In the genomic region with DNA sequence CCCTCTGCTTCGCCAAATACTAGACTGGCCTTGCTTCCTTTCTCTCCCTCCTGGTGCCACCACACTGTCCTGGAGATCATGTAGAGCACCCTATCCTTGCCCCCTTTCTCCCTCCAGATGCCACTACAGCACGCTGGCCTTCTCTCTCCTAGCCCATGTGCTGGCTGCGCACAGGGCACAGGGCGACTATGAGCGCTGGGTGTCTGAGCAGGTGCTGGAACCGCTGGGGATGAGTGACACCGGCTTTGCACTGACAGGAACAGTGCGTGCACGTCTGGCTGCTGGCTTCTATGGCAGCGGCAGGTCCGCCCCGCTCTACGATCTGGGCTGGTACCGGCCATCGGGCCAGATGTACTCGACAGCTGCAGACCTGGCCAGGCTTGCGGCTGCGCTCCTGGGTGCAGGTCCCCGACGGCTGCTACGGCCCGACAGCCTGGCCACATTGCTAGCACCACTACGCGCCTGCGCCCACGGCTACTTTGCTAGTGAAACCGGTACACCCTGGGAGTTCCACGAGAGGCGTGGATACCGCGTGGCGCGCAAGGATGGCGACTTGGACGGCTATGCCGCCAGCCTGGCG, we compare ENCODE assay signal across 10 mouse cellular contexts. TPM values are rescaled to one million over a fixed set of nuclear protein-coding genes. Genes with fewer than 3 reads are reported as not detected.
A peak's percentile ranks its signal among the peaks of the same experiment; 100 is the strongest.
DNase-seq lines count a peak whose midpoint lies in the region; ATAC-seq lines count a peak whose summit lies in the region.
"Had no signal": no experiment of that assay in that cellular context is flagged by ENCODE, and none has a peak within 500 bp of the region (broad histone marks: within the 10 kb centered on the region; RNA-seq: fewer than 3 reads in every experiment).

No protein-coding gene starts in this region.

- ATAC-seq in kidney, embryonic 16.5 days (ENCODE audit: low FRiP score, low TSS enrichment), result peak; percentile 67
- ATAC-seq in embryonic facial prominence, embryonic 15.5 days (ENCODE audit: insufficient number of reproducible peaks, low FRiP score, low TSS enrichment, low read depth), result peak; percentile 48; the same call in 1 of the 2 replicates
- ATAC-seq in neural tube, embryonic 14.5 days (ENCODE audit: low read depth), result peak; percentile 35
- ATAC-seq: Patski had no signal

- H3K36me3 ChIP-seq in kidney, embryonic 16.5 days (ENCODE audit: insufficient read depth, low read length), result no peaks in the 10 kb centered on the region
- H3K36me3 ChIP-seq in embryonic facial prominence, embryonic 15.5 days, result no peaks in the 10 kb centered on the region
- H3K36me3 ChIP-seq in limb, embryonic 10.5 days, result no peaks in the 10 kb centered on the region
- H3K36me3 ChIP-seq in neural tube, embryonic 14.5 days (ENCODE audit: control insufficient read depth, insufficient read depth, low read length), result no peaks in the 10 kb centered on the region

- peaks cover 4% of the 10 kb centered on the region for H3K9me3 ChIP-seq in kidney, embryonic 16.5 days (ENCODE audit: low read length)
- H3K9me3 ChIP-seq in embryonic facial prominence, embryonic 15.5 days (replicated peaks), result no peaks in the 10 kb centered on the region
- H3K9me3 ChIP-seq in limb, embryonic 10.5 days (replicated peaks), result no peaks in the 10 kb centered on the region
- no peaks in the 10 kb centered on the region for H3K9me3 ChIP-seq in neural tube, embryonic 14.5 days (ENCODE audit: control insufficient read depth, low read length)

- no peak for DNase-seq in kidney, adult 8-10 months
- peak; percentile 51 for DNase-seq in limb, embryonic 10.5 days (ENCODE audit: low spot score)
- DNase-seq in T-cell, adult 2 months (ENCODE audit: low spot score), result no peak
- DNase-seq in frontal cortex, adult 2 months (ENCODE audit: extremely low spot score in 1 of 2, low spot score in 1 of 2), result no peak
- no peak for DNase-seq in urinary bladder, postnatal 4 days (ENCODE audit: low spot score in 2 of 2)

- peak overlapping the region; percentile 89 for H3K4me2 ChIP-seq in kidney, embryonic 16.5 days (replicated peaks; ENCODE audit: low read depth, low read length)
- H3K4me2 ChIP-seq in embryonic facial prominence, embryonic 15.5 days (replicated peaks), result peak overlapping the region; percentile 96
- peak overlapping the region; percentile 68 for H3K4me2 ChIP-seq in neural tube, embryonic 14.5 days (ENCODE audit: low read depth, low read length)

- H3K4me3 ChIP-seq in kidney, embryonic 16.5 days (ENCODE audit: low read length), result peak overlapping the region; percentile 57
- H3K4me3 ChIP-seq in embryonic facial prominence, embryonic 15.5 days (replicated peaks), result peak overlapping the region; percentile 60
- peak overlapping the region; percentile 61 for H3K4me3 ChIP-seq in limb, embryonic 10.5 days
- peak overlapping the region; percentile 44 for H3K4me3 ChIP-seq in neural tube, embryonic 14.5 days (ENCODE audit: low read depth, low read length)

- 16% methylated on average over 37 of the region's 37 CpGs for WGBS in kidney, embryonic 16.5 days
- 13% methylated on average over 37 of the region's 37 CpGs for WGBS in embryonic facial prominence, embryonic 15.5 days
- 17% methylated on average over 37 of the region's 37 CpGs for WGBS in limb, embryonic 10.5 days
- 17% methylated on average over 33 of the region's 37 CpGs for WGBS in neural tube, embryonic 14.5 days

- H3K9ac ChIP-seq in kidney, embryonic 16.5 days (replicated peaks; ENCODE audit: low read length), result peak overlapping the region; percentile 60
- peak overlapping the region; percentile 31 for H3K9ac ChIP-seq in embryonic facial prominence, embryonic 15.5 days
- peak overlapping the region; percentile 58 for H3K9ac ChIP-seq in neural tube, embryonic 14.5 days (replicated peaks; ENCODE audit: low read depth, low read length)

- peaks cover 23% of the 10 kb centered on the region for H3K27me3 ChIP-seq in kidney, embryonic 16.5 days (ENCODE audit: insufficient read depth, low read length)
- peaks cover 35% of the 10 kb centered on the region for H3K27me3 ChIP-seq in embryonic facial prominence, embryonic 15.5 days
- peaks cover 56% of the 10 kb centered on the region for H3K27me3 ChIP-seq in limb, embryonic 10.5 days (ENCODE audit: low read depth, poor library complexity, severe bottlenecking)
- H3K27me3 ChIP-seq in neural tube, embryonic 14.5 days (ENCODE audit: control insufficient read depth, insufficient read depth, low read length), result peaks cover 3% of the 10 kb centered on the region; the same call in 1 of the 2 replicates

- H3K27ac ChIP-seq in kidney, embryonic 16.5 days (ENCODE audit: low read length), result no peak overlapping the region
- H3K27ac ChIP-seq in embryonic facial prominence, embryonic 15.5 days (replicated peaks), result no peak overlapping the region
- H3K27ac ChIP-seq in limb, embryonic 10.5 days, result peak overlapping the region; percentile 51
- peak overlapping the region; percentile 66; the same call in 1 of the 2 replicates for H3K27ac ChIP-seq in neural tube, embryonic 14.5 days (ENCODE audit: low read depth, low read length)

- peaks cover 13% of the 10 kb centered on the region for H3K4me1 ChIP-seq in kidney, embryonic 16.5 days (ENCODE audit: insufficient read depth, low read length)
- H3K4me1 ChIP-seq in embryonic facial prominence, embryonic 15.5 days, result peaks cover 21% of the 10 kb centered on the region
- H3K4me1 ChIP-seq in limb, embryonic 10.5 days, result peaks cover 17% of the 10 kb centered on the region
- H3K4me1 ChIP-seq in neural tube, embryonic 14.5 days (ENCODE audit: control insufficient read depth, insufficient read depth, low read length), result 0 out of 2 replicates have a peak, but pooled peaks cover 3% of the 10 kb centered on the region

RNA-seq across cellular contexts. Expression of gene Lactbl1, which starts 14.7 kb away (rescaled TPM):
- polyA plus RNA-seq in kidney, embryonic 16.5 days (2015; fragmentation: Nextera tagmentation; extraction: Ambion mirVana), result not detected in 2 replicates
- polyA plus RNA-seq in embryonic facial prominence, embryonic 15.5 days (2015; fragmentation: Nextera tagmentation; extraction: Ambion mirVana), result 0.05 TPM in 1 of 2 replicates, not detected in the other
- polyA plus RNA-seq in limb, embryonic 10.5 days (2016; fragmentation: Nextera tagmentation; extraction: Ambion mirVana), result not detected in 2 replicates
- 0.09 TPM in 1 of 2 replicates, not detected in the other for polyA plus RNA-seq in neural tube, embryonic 14.5 days (2014; fragmentation: Nextera tagmentation; extraction: Ambion mirVana)
- polyA plus RNA-seq in frontal cortex, adult 2 months (2012; rRNA removed), result 0.08 and 0.12 TPM in 2 replicates
- polyA plus RNA-seq: liver, adult 2 months; Patski had no signal

RNA-seq across cellular contexts. Expression of gene Tex46, which starts 26.8 kb away (rescaled TPM):
- polyA plus RNA-seq in kidney, embryonic 16.5 days (2015; fragmentation: Nextera tagmentation; extraction: Ambion mirVana), result not detected in 2 replicates
- polyA plus RNA-seq in embryonic facial prominence, embryonic 15.5 days (2015; fragmentation: Nextera tagmentation; extraction: Ambion mirVana), result not detected in 2 replicates
- polyA plus RNA-seq in limb, embryonic 10.5 days (2016; fragmentation: Nextera tagmentation; extraction: Ambion mirVana), result not detected in 2 replicates
- not detected in 2 replicates for polyA plus RNA-seq in neural tube, embryonic 14.5 days (2014; fragmentation: Nextera tagmentation; extraction: Ambion mirVana)
- polyA plus RNA-seq in frontal cortex, adult 2 months (2012; rRNA removed), result not detected in 2 replicates
- polyA plus RNA-seq: liver, adult 2 months; Patski had no signal

RNA-seq across cellular contexts. Expression of gene Kdm1a, which starts 34.5 kb away (rescaled TPM):
- polyA plus RNA-seq in kidney, embryonic 16.5 days (2015; fragmentation: Nextera tagmentation; extraction: Ambion mirVana), result 25.7 and 30.5 TPM in 2 replicates
- 39.6 and 40.2 TPM in 2 replicates for polyA plus RNA-seq in embryonic facial prominence, embryonic 15.5 days (2015; fragmentation: Nextera tagmentation; extraction: Ambion mirVana)
- 58.7 and 62.0 TPM in 2 replicates for polyA plus RNA-seq in limb, embryonic 10.5 days (2016; fragmentation: Nextera tagmentation; extraction: Ambion mirVana)
- 83.6 and 91.2 TPM in 2 replicates for polyA plus RNA-seq in neural tube, embryonic 14.5 days (2014; fragmentation: Nextera tagmentation; extraction: Ambion mirVana)
- polyA plus RNA-seq in frontal cortex, adult 2 months (2012; rRNA removed), result 69.2 and 76.0 TPM in 2 replicates

Comparison
In these comparisons a context has a peak if more than half of its experiments do, and no peak if none do; other contexts are left out.
1. H3K27ac ChIP-seq: peak in limb, embryonic 10.5 days (single experiment) and neural tube, embryonic 14.5 days (single experiment); none in kidney, embryonic 16.5 days (single experiment) and embryonic facial prominence, embryonic 15.5 days (single experiment).
2. Peak in every context shown above with its lines, with median percentiles within 50 percentile points of each other: ATAC-seq, H3K4me2 ChIP-seq, H3K4me3 ChIP-seq and H3K9ac ChIP-seq.